Mouse (Mus musculus): ENCODE results near the gene Slc46a2.

DNA sequence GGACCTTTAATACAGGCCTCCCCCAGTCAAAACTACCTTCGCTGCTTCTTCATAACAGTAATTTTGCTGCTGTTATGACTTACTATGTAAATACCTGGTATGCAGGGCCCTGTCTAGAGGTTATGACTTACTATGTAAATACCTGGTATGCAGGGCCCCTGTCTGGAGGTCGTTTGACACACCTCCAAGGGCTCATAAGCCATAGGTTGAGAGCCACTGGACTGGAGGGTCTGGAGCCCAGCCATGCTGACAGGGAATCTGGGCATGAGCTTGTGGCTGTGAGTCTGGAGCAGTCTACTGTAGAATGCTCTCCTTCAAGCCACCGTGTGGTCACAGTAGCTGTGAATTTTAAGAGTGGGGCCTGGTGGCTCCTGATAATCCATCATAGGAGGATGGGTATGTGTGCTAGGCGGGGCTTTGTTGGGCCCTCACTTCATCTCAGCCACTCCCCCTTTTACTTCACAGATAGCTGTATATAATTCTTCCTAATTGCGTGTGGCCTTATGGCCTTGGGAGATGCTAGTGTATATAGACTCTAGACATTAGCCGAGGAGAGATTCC lies 30.6 kb downstream of the Slc46a2 start:
- no peak for TF ChIP-seq TAL1 (IDR thresholded peaks at IDR 0.05; ENCODE audit: low read length)
- TF ChIP-seq GATA1 (IDR thresholded peaks at IDR 0.05; ENCODE audit: low read length): no peak

All from erythroblast, embryonic 14.5 days (primary cell).